Mouse (Mus musculus) lung, postnatal 14 days (tissue): Measurements from ENCODE around the gene 4931422A03Rik.

Experiments used
- DNase-seq: peaks from one replicate; pipeline ENCODE4 v3.0.0; 2021

4931422A03Rik gene

GRCm38 (mm10) chr2:103968919-103969436 lies 59.2 kb downstream of the 4931422A03Rik start:
- DNase-seq: no peak

GRCm38 (mm10) chr2:103968186-103968585 lies 60.0 kb downstream of the 4931422A03Rik start:
- no peak for DNase-seq

GRCm38 (mm10) chr2:103965391-103965790 lies 62.8 kb downstream of the 4931422A03Rik start:
- DNase-seq: no peak

- DNase-seq: no peak
These were observed 65.8 kb downstream of the 4931422A03Rik start for GRCm38 (mm10) chr2:103962349-103962748.

- DNase-seq: no peak
These were observed 68.6 kb downstream of the 4931422A03Rik start for GRCm38 (mm10) chr2:103959574-103959973.

GRCm38 (mm10) chr2:103959066-103959465 lies 69.1 kb downstream of the 4931422A03Rik start:
- no peak for DNase-seq

GRCm38 (mm10) chr2:103958634-103959033 lies 69.5 kb downstream of the 4931422A03Rik start:
- no peak for DNase-seq

- no peak for DNase-seq
These were observed 70.3 kb downstream of the 4931422A03Rik start, which contains the start of gene Lmo2 for GRCm38 (mm10) chr2:103957649-103958546. Gene Lmo2, plus strand, starts transcription at chr2:103957986.

- DNase-seq: no peak
These were observed 71.3 kb downstream of the 4931422A03Rik start for GRCm38 (mm10) chr2:103956867-103957266.

GRCm38 (mm10) chr2:103955714-103956113 lies 72.4 kb downstream of the 4931422A03Rik start:
- DNase-seq: no peak

- no peak for DNase-seq
These were observed 74.9 kb downstream of the 4931422A03Rik start for GRCm38 (mm10) chr2:103953050-103953835.

- no peak for DNase-seq
These were observed 80.0 kb downstream of the 4931422A03Rik start for GRCm38 (mm10) chr2:103947982-103948655.

- no peak for DNase-seq
These were observed 81.3 kb downstream of the 4931422A03Rik start for GRCm38 (mm10) chr2:103946892-103947291.

- DNase-seq: peak; percentile 17
These were observed 82.5 kb downstream of the 4931422A03Rik start for GRCm38 (mm10) chr2:103945571-103946092.

- DNase-seq: no peak
These were observed 83.3 kb downstream of the 4931422A03Rik start for GRCm38 (mm10) chr2:103944859-103945258.

- no peak for DNase-seq
These were observed 87.1 kb downstream of the 4931422A03Rik start for GRCm38 (mm10) chr2:103941085-103941484.

GRCm38 (mm10) chr2:103939003-103939402 lies 89.2 kb downstream of the 4931422A03Rik start:
- no peak for DNase-seq

- no peak for DNase-seq
These were observed 89.6 kb downstream of the 4931422A03Rik start for GRCm38 (mm10) chr2:103938573-103938972.

GRCm38 (mm10) chr2:103937670-103938069 lies 90.5 kb downstream of the 4931422A03Rik start:
- DNase-seq: no peak

- no peak for DNase-seq
These were observed 91.5 kb downstream of the 4931422A03Rik start for GRCm38 (mm10) chr2:103936666-103937065.

- DNase-seq: no peak
These were observed 92.3 kb downstream of the 4931422A03Rik start for GRCm38 (mm10) chr2:103935691-103936435.

GRCm38 (mm10) chr2:103934670-103935069 lies 93.5 kb downstream of the 4931422A03Rik start:
- no peak for DNase-seq
